Mouse (Mus musculus): Measurements from ENCODE around the gene Tnni1. TPM values are rescaled to one million over a fixed set of nuclear protein-coding genes. Genes with fewer than 3 reads are reported as not detected.

The Tnni1 gene
- polyA plus RNA-seq, 1 experiment from 2014 or later: not detected

DNA sequence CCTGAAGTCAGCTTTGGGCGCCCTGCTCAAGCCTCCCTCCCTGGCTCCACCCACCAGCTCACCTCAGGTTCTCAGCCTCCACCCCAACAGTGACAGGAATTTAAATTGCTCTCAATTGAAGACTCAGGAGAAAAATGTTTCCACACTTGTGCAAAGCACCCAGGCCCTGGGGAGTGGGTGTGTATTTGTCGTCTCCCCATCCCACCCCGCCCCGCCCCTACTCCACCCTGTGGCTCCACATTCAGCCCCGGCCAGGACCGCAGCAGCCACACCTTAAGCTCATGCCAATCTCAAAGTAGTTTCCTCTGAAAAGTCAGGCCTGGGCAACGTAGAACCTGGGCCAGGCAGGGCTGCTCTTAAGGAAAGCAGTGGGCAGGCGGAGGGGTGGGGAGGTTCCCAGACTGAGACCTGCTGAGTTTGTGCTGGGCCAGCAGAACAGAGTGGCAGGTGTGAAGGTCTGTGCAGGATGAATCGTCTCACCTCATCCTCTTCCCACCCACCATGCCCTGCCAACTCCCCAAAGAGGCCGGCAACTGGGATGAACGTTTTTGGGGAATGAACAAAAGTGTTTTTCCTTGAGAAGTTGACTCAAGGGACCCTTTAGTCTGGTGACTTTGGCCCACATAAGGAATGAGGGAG lies 78.0 kb downstream of the Tnni1 start:
- no peak for ATAC-seq
- H3K27me3 ChIP-seq (replicated peaks; ENCODE audit: control insufficient read depth, insufficient read depth, low read length): no peaks in the 10 kb centered on the region
- no peak overlapping the region for H3K4me3 ChIP-seq (replicated peaks; ENCODE audit: low read length)
- 61% methylated on average over 11 of the region's 11 CpGs for WGBS
- peaks cover under 1% of the 10 kb centered on the region; the same call in 1 of the 2 replicates for H3K4me1 ChIP-seq (replicated peaks; ENCODE audit: control insufficient read depth, insufficient read depth, low read length)
- no peak overlapping the region for H3K9ac ChIP-seq (replicated peaks; ENCODE audit: low read depth, low read length)
- no peaks in the 10 kb centered on the region for H3K9me3 ChIP-seq (ENCODE audit: control insufficient read depth, low read length)
- H3K4me2 ChIP-seq (ENCODE audit: low read length): no peak overlapping the region
- no peak overlapping the region for H3K27ac ChIP-seq (ENCODE audit: low read length)
- no peaks in the 10 kb centered on the region for H3K36me3 ChIP-seq (ENCODE audit: control insufficient read depth, insufficient read depth)

GRCm38 (mm10) chr1:135858533-135858932 lies 79.3 kb downstream of the Tnni1 start:
- Histone ChIP-seq H3K4me1 (replicated peaks; ENCODE audit: control insufficient read depth, insufficient read depth, low read length) (no peaks in the 10 kb centered on the region), H3K9ac (replicated peaks; ENCODE audit: low read depth, low read length) (no peak overlapping the region), H3K4me2 (ENCODE audit: low read length) (no peak overlapping the region), H3K27ac (ENCODE audit: low read length) (no peak overlapping the region), H3K36me3 (ENCODE audit: control insufficient read depth, insufficient read depth) (no peaks in the 10 kb centered on the region), H3K27me3 (replicated peaks; ENCODE audit: control insufficient read depth, insufficient read depth, low read length) (no peaks in the 10 kb centered on the region), H3K4me3 (replicated peaks; ENCODE audit: low read length) (no peak overlapping the region), H3K9me3 (ENCODE audit: control insufficient read depth, low read length) (no peaks in the 10 kb centered on the region)
- 95% methylated on average over 7 of the region's 7 CpGs for WGBS
- no peak for ATAC-seq

Other genes starting within 250 kb of the Tnni1 start
- 48.6 and 62.6 TPM in 2 replicates for gene Nav1, start 172.1 kb upstream of the Tnni1 start, polyA plus RNA-seq (2015; fragmentation: Nextera tagmentation; extraction: Ambion mirVana)
- gene Csrp1, start 59.4 kb upstream of the Tnni1 start, polyA plus RNA-seq (2015; fragmentation: Nextera tagmentation; extraction: Ambion mirVana): 14.5 and 17.6 TPM in 2 replicates
- 17.3 and 19.9 TPM in 2 replicates for gene Phlda3, start 13.3 kb upstream of the Tnni1 start, polyA plus RNA-seq (2015; fragmentation: Nextera tagmentation; extraction: Ambion mirVana)
- gene Lad1, start 39.2 kb downstream of the Tnni1 start, polyA plus RNA-seq (2015; fragmentation: Nextera tagmentation; extraction: Ambion mirVana): 0.31 and 0.44 TPM in 2 replicates
- 0.60 and 0.63 TPM in 2 replicates for gene Tnnt2, start 56.9 kb downstream of the Tnni1 start, polyA plus RNA-seq (2015; fragmentation: Nextera tagmentation; extraction: Ambion mirVana)
- 0.07 and 0.08 TPM in 2 replicates for gene Pkp1, start 139.8 kb downstream of the Tnni1 start, polyA plus RNA-seq (2015; fragmentation: Nextera tagmentation; extraction: Ambion mirVana)
- not detected in 2 replicates for gene Igfn1, start 226.9 kb downstream of the Tnni1 start, polyA plus RNA-seq (2015; fragmentation: Nextera tagmentation; extraction: Ambion mirVana)
- gene Tmem9, start 228.7 kb downstream of the Tnni1 start, polyA plus RNA-seq (2015; fragmentation: Nextera tagmentation; extraction: Ambion mirVana): 141 and 146 TPM in 2 replicates

Data from forebrain, embryonic 16.5 days (tissue).